Mouse (Mus musculus) layer of hippocampus, adult 2 months (tissue): ENCODE measurements at regions not wholly inside any gene's neighbourhood (a gene's known extent, or its start where the extent isn't known, plus 50 kb on each side); places are given as distances from the start of the nearest gene placed in this dataset.
A peak's percentile ranks its signal among the peaks of the same experiment; 100 is the strongest.

Source experiments
- DNase-seq, 2 experiments: peaks; one replicate each; pipeline ENCODE4 v3.0.0; 2022; ENCODE audit warnings: low spot score in 2 of 2
- H3K27ac ChIP-seq: fragments of 200-600 bp; 2 replicates; pipeline ENCODE4 v1.8.1; 2022
- H3K4me3 ChIP-seq: fragments of 200-600 bp; 2 replicates; pipeline ENCODE4 v1.8.1; 2022; ENCODE audit warnings: mild to moderate bottlenecking
- CTCF ChIP-seq: fragments of 200-600 bp; conservative IDR thresholded peaks from 2 replicates; pipeline ENCODE4 v1.8.1; 2022; ENCODE audit warnings: antibody characterized with exemption, mild to moderate bottlenecking, moderate library complexity

DNA sequence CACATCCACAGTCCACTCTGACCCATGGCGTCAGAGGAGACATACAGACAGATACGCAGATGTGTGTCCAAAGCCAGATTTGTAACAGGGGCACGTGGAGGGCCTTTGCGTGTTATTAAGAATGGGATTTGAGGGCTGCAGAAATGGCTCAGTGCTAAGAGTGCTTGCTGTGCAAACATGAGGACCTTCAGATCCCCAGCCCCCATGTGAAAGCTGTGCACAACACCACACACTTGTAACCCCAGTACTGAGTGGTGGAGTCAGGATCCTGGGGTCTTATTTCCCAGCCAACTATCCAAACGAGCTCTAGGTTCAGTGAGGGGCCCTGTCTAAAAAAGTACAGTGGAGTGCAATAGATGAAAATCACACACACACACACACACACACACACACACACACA lies 177.4 kb downstream of the Slc4a3 start:
- Histone ChIP-seq H3K4me3 (no peak overlapping the region), H3K27ac (no peak overlapping the region)
- TF ChIP-seq CTCF: no peak
- DNase-seq: no peak

DNA sequence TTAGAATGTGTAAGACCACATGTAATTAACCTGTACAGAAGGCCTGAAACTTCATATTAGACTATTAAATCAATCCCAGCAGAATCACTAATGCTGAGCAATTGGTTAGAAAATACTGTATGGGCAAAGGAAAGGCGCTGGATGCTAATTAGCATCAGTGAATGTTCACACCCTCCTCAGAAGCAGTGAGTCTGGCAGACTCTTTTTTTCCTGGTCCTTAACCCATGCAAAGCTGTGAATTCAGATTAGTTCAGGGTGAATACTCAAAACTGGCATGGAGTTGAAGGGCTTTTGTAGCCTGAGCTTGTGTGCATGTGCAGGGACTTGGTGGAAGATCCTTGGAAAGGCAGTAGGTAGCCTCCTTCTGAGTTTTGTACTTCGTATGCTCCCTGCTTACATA lies 179.3 kb downstream of the Slc4a3 start:
- Histone ChIP-seq H3K27ac (no peak overlapping the region), H3K4me3 (no peak overlapping the region)
- no peak for TF ChIP-seq CTCF
- DNase-seq: no peak

DNA sequence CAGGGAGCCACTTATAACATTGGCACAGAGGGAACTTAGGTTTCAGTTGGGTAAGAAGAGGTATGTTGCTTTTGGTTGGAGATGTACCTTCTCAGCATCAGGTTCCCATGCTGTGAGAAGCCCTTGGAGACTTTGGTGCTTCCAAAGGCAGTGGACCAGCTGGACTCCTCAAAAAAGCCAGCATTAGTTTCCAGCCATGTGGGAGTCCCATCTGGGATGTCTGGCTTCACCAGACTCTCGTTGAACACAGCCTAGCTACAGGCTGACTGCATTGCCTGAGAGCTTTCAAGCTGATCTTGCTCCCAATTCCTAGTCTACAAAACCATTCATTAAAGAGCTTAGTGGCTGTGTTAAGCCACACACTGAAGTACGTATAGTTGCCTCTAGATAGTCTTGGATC lies 182.8 kb downstream of the Slc4a3 start:
- TF ChIP-seq CTCF: no peak
- Histone ChIP-seq H3K4me3 (no peak overlapping the region), H3K27ac (peak overlapping the region; percentile 24; the same call in 1 of the 2 replicates)
- peak; percentile 85 to 86 for DNase-seq

DNA sequence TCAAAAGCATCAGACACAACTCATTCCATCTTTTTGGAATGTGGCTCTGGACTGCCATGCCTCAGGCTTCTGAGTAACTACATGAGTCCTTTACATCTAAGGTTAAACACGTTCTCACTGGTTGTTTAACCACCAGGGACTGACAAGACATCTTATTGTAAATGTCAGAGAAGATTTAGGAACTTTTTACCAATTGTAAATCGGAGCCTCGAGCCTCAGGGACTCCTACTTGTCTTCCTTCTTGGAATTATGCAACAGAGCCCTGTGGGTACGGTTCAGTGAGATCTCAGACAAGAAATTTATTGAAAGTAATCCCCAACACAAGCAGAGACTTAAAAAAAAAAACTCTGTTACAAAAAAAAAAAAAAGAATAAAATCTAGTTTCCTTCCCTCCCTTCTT lies 187.7 kb downstream of the Slc4a3 start:
- H3K4me3 ChIP-seq: no peak overlapping the region

DNA sequence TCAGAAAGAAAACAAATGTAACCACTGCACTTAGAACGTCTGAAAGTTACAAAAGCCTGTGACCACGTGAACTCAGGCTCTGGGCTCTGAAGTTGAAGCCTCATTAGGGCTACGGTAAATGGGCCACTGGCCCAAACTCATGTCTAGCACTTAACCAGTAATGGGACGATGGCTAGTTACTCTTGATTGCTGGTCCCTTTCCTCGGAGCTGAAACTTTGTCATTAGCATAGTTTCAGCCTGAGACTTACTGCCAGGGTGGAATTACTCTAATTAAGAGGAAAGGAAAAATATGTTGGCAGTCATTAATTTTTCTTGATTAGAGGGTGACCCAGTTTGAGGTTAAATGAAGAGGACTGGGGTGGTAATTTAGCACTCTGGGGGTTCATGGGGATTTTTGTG lies 192.6 kb downstream of the Slc4a3 start:
- H3K4me3 ChIP-seq: no peak overlapping the region
- peak overlapping the region; percentile 58; the same call in 1 of the 2 replicates for H3K27ac ChIP-seq
- DNase-seq: no peak
- no peak for TF ChIP-seq CTCF

More for the DNA sequence above, 187.7 kb downstream of the Slc4a3 start:
- DNase-seq: no peak
- H3K27ac ChIP-seq: no peak overlapping the region
- no peak for TF ChIP-seq CTCF

DNA sequence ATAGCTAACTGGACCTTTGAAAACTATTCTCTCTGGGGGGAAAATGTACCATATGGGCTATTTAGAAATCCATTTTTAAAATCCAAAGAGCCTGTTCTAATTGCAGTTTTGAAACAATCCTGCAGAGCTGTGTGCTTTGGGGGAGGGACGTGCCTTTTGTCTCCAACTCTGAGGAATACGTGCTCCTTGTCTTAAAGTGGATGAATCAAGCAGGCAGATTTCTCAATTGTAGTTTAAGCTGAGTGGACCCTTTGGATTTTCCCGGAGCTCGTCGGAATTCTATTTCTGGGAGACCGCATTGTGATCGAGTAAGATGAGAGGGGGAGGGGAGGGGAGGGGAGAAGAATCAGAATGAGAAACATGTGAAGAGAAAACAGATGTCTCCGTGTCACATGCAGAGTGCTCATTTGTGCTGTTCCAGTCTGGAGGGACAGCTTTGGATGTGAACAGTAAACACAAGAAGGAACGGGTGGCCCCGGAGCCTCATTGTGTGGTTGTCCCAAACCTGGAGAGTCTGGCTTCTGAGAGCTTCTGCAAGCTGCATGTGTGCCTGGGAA lies 203.7 kb downstream of the Slc4a3 start:
- peak; percentile 27 to 39 for DNase-seq
- TF ChIP-seq CTCF: peak; percentile 7; the same call in 1 of the 2 replicates
- H3K27ac ChIP-seq: peak overlapping the region; percentile 47
- H3K4me3 ChIP-seq: peak overlapping the region; percentile 13; the same call in 1 of the 2 replicates

DNA sequence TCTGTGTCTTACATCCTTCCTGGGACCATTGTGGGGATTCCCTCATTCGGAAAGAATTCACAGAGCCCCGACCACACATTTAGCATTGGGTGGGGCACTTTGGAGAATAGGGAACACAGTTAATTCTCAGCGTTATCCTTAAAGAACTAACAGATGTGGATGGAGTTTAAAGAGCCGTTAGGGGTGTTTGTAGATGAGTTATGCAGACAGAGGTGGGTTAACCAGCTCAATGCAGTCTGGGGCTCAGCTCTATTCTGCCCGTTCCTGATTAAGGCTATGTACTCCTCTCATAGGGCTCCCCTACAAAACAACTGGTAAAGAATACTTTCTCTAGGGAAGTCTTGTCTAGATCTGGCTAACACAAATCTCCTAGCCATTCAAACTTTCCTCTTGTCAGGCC lies 226.1 kb downstream of the Slc4a3 start:
- Histone ChIP-seq H3K27ac (no peak overlapping the region), H3K4me3 (no peak overlapping the region)
- TF ChIP-seq CTCF: no peak
- DNase-seq: no peak

DNA sequence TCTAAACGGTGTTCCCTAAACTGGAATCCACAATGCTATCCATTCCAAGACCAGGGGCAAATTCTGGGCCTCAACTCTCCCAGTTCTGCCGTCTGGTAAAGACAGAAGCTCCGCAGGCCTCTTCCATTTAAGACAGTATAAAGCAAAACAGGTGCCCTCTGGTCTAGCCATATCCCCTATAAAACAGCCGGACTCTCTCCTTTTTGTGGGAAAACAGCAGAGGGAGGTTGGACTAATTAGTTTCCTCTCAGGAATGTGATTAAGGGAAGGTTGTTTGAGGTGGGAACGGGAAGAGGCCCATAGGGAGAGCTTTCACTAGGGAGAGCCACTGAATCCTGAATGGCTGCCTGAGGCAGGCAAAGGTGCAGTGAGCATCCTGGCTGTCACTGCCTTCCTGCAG lies 226.9 kb downstream of the Slc4a3 start:
- no peak for TF ChIP-seq CTCF
- DNase-seq: no peak
- no peak overlapping the region for H3K27ac ChIP-seq
- no peak overlapping the region for H3K4me3 ChIP-seq

DNA sequence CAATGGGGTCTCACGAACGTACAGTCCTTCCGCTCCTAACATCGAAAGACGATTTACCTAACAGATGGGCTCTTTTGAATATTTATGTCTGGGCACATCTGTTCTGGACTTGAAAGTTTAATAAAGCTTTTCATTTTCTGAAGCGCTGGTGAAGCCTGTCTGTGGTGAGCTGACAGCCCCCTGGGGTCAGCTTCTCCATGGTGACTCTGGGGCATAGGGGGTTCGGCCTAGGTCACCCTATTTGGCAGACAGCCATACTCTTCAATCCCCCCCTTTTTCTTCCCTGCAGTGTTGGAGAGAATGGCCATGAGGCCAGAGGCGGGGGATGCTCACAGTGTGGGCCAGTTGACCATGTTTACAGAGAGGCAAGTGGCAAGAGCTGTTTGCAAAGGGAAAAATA lies 232.8 kb downstream of the Slc4a3 start:
- H3K27ac ChIP-seq: no peak overlapping the region
- no peak overlapping the region for H3K4me3 ChIP-seq
- no peak for DNase-seq
- TF ChIP-seq CTCF: no peak

DNA sequence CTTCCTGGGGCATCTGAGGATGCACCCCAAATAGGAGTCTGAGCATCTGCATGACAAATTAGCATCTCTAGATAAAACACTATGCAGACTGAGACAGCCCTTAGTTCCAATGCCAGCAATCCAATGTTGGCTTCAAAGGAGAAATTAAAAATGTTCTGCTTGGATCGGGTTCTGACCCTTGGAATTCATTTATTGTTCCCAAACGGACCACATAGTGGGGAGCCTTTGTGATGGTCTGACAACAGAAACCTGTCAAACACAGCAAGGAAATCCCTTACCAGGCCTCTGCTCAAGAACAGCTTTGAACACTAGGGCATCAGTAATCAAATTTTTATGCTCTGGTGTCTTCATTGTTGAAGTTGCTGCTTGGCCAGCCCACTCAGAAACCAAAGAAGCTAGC lies 237.1 kb downstream of the Slc4a3 start:
- no peak overlapping the region for H3K27ac ChIP-seq
- DNase-seq: no peak
- TF ChIP-seq CTCF: no peak
- H3K4me3 ChIP-seq: no peak overlapping the region

DNA sequence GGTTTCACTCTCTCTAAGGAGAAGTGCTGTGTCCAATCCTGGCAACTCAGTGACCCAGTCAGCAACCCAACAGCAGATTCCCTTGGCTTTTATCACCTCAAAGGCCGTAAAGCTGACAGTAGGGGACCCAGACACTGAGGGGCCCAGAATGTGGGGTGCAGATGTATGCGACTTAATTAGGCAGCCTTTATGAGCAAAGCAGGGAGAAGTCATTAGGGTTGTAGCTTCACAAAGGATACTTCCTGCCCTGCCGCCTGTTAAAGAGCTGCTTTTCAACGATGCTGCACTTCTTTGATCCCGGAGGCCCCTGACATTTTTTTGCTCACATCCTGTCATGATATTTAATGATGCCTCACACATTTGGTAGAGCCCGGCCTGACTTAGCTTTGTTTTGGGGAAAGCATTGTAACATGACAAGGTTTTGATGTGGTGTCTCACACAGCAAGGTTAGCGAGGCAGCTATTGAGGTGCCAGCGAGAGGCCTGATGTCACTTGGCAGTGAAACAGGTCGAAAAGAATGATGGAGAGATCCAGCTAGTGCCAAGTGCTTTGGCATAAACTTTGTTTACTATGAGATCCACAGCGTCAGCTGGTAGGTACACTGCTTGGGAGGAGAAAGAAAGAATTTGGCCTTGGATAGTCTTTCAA lies 240.2 kb downstream of the Slc4a3 start:
- no peak for DNase-seq
- no peak for TF ChIP-seq CTCF
- no peak overlapping the region for H3K4me3 ChIP-seq
- no peak overlapping the region for H3K27ac ChIP-seq

DNA sequence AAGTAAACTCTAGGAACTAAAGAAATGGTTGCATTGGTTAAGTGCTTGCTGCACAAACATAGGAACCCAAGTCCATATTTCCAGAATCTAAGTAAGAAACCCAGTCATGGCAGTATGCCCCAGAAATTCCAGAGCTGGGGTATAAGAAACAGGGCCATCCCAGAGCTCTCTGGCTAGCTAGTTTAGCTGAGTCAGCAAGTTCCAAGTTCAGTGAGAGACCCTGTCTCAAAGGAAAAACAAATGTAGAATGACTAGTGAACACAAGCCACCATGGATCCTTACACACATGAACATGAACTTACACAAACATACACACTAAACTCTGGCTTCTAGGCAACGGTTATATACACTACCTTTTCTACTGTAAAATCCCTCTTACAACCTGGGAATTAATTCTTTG lies 245.4 kb downstream of the Slc4a3 start:
- DNase-seq: no peak
- no peak overlapping the region for H3K27ac ChIP-seq
- no peak overlapping the region for H3K4me3 ChIP-seq
- TF ChIP-seq CTCF: no peak

DNA sequence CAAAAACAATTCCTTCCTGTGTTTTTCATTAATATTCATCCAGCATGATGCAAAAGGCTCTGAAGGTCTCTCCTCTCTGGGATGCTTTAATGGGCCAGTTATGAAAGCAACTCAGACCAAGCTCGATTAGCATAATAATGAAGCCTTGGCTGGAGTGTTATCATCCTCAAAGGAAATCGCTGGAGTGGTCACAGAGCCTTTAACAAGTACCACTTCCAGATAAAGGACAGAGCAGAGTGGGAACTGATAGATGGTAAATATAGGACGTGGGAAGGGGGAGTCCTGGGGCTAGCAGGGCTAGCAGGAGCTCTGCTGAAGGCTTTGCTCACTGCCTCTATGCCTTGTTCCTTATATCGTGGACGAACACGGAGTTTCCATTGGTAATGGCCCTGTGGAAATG lies 251.7 kb downstream of the Slc4a3 start:
- Histone ChIP-seq H3K4me3 (no peak overlapping the region), H3K27ac (no peak overlapping the region)
- TF ChIP-seq CTCF: no peak
- no peak for DNase-seq

DNA sequence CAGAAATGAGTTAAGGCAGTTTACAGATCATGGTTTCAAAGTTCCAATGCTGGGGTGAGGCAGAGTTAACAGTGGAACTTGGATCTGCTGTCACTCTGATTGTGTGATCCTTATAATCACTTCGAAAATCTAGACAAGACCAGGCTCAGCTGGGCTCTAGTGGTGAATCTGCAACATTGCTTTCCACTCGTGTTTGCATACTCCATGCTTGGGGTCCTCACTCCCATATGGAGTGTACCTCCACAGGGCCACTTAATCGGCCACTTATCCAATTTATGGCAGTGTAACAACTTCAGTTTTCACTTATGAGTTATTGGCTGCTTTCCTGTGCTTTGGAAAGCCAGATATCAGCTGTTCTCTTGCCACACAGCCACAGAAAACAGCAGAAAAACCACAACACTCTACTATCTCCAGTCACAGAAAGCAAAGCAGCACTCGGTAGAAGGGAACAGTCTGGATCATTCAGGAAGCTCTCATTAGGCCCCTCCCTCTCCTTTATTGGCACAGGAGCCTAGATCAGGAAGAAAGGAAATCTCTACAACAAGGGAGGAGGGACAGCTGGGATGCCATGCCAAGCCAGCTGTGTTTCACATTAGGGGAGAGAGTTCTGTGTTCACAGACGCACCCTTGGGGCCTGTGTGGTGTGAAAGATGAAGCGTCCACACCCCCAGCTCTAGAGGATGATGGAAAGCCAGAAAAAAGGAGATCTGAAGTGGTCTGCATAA lies 252.5 kb downstream of the Slc4a3 start:
- peak; percentile 40 for TF ChIP-seq CTCF
- no peak for DNase-seq
- Histone ChIP-seq H3K4me3 (no peak overlapping the region), H3K27ac (no peak overlapping the region)
